Mouse (Mus musculus) natural killer cell, adult 2 months (primary cell): ENCODE measurements around the gene Ank3.

Source experiments
- DNase-seq, 2 experiments: peaks; one replicate each; pipeline ENCODE4 v3.0.0; 2022; ENCODE audit warnings: low spot score in 2 of 2

The Ank3 gene

DNA sequence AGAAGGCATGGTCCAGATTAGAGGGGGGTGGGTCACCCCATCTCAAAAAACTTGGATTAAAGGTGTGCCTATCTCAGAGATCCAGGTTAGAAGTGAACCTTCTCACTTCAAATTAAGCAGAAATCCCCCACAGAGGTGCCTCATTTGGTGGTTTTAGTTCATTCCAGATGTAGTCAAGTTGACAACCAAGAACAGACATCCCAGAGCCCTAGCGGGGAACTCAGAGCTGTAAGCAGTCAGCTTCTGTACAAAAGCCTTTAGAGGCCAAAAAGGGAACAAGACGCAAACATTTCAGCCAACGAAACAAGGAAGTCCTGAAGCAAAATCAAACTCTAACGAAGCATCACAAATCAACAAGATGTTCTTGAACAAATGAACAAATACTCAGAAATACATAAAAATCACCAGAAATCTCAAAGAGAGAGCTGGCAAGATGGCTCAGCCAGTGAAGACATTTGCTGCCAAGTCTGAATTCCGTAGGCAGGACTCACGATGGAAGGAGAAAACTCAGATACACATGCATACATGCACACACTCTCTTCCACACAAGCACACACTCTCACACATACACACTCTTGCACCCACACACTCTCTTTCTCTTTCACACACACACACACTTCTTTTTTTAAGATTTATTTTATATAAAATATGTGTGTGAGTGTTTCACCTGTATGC lies 665.4 kb downstream of the Ank3 start:
- peak in 1 of 2 experiments; percentile 22 for DNase-seq

DNA sequence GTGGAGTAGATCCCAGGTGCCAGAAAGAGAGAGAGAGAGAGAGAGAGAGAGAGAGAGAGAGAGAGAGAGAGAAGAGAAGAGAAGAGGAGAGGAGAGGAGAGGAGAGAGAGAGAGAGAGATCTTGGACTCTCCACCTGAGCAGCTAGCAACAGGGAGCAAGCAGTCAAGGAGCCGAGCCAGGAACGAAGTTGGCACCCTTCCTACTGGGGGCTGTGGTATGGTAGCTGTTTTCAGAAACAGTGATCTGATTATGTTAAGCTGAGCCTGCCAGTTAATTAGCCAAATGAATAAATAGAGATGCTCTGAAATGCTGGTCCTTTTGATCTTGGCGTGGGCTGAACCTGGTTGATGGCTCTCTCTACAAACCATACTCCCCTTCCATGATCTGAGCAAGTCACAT lies 666.6 kb downstream of the Ank3 start:
- no peak for DNase-seq

GRCm38 (mm10) chr10:70066497-70067168 lies 668.1 kb downstream of the Ank3 start:
- DNase-seq, result no peak

- DNase-seq, result no peak
Measured at GRCm38 (mm10) chr10:70067169-70068115, 668.9 kb downstream of the Ank3 start.

GRCm38 (mm10) chr10:70069321-70069720 lies 670.7 kb downstream of the Ank3 start:
- DNase-seq, result no peak

DNA sequence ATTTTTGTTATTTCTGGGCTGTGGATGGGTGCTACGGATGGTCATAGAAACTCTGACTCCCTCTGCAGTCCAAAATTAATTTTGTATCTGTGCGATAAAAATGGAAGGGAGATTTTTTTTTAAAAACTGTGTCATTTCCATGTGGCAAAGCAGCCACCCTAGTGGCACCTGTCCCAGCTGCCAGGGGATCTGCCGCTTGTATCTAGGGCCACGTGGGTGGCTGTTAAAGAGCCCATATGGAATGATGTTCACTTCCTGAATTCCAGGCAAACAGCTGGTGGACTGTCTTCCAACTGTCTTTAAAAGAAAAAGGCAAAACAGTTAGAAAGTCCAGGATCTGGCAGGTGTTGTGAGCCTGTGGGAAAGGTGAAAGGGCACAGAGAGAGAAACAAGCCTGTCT lies 672.8 kb downstream of the Ank3 start:
- no peak for DNase-seq
